Mouse (Mus musculus): ENCODE data around the gene Eri2.

Gene Eri2

DNA sequence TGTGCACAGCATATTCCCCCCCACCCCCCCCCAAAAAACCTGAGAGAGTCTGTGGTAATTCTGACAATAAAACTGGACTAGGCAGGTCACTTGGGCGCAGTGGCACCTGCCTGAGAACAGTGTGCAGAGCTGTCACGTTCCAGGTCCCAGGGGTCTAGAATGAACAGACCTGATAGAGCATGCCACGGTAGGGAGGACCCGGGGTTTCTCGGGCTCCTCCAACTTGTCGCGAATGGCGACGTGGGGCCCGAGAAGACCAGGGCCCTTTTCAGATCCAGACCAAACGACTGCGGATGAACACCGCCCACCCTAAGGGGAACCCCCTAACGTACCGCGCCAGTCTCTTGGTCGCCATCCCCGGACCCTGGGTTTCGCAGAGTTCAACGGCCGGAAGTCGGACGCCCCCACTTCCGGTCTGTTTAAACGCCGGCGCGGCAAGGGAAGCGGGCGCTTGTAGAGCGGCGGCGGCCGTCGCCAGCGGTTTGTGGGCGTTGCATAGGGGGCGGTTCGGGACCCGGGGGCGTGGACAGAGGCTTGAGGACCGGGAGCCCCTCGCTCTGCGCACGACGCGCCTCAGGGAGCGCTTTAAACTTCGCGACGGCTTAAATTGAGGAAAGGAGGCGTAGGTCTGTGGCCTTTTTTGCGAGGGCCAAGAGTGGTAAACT is at the start of gene Eri2, which contains the start of gene Rexo5:
TSS of gene Eri2 (minus strand) at position 473 of the 665 bp plus-strand sequence.
TSS of gene Rexo5 (plus strand) at position 421 of the 665 bp plus-strand sequence.
- DNase-seq (ENCODE audit: low read depth, low spot score): peak; percentile 86

DNA sequence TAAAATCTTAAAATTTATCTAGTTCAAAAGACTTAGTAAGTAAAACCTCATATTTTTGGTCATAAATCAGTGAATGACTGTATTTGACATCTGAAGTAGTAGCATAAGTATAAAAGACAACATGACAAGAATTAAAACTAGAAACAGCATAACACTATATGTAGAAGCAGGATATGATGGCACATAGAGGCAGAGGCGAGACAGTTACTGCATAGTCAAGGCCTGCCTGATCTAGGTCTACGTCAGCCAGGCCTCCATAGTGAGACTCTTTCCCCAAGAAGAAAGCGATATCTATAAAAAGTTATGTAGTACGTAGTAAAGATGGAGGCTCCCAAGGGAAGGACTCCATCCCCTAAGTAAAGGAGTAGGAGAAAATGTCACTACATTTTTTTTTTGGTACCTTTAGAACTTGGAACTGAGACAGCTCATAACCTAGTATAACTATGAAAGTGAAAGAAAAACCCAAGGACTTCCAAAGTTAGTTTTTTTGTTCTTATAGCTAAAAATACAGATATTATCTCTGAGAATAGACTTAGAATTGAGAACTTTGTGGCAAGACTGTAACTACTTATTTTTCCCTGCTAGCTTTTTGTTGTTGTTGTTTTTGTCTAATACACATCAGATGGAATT is 48.1 kb upstream of the Eri2 start:
- DNase-seq (ENCODE audit: low read depth, low spot score): no peak

DNA sequence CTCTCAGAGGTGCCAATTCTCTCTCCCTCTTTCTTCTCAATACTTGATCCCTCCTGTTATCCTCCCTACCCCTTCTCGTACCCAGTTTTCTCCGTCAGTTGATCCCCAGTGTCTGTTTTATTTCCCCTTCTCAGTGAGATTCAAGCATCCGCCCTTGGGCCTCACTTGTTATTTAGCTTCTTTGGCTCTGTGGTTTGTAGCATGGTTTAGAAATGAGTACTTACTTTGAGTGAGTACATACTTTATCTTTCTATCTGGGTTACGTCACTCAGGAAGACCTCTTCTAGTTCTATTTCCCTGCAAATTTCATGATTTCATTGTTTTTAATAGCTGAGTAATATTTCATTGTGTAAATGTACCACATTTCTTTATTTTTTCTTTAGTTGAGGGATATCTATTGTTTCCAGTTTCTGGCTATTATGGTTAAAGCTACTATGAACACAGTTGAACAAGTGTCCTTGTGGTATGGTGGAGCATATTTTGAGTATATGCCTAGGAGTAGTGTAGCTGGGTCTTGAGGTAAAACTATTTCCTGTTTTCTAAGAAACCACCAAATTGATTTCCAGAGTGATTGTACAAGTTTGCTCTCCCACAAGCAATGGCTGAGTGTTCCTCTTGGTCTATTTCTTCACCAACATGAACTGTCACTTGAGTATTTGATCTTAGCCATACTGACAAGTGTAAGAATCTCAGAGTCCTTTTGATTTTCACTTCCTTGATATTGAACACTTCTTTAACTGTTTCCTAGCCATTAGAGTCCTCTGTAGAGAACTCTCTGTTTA is 42.3 kb upstream of the Eri2 start:
- DNase-seq (ENCODE audit: low read depth, low spot score): no peak

DNA sequence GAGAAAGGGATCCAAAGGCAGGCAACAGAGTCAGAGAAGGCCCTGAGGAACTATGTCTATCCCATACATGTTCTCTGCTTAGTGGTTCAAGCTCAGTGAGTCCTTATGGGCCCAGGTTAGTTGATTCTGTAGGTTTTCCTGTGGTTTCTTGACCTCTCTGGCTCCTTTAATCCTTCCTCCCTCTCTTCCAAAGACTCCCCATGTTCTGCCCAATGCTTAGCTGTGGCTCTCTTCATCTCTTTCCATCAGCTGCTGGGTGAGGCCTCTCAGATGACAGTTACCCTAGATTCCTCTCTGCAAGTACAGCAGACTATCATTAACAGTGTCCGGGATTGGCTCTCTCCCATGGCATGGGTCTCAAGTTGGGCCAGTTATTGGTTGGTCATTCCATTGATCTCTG is 41.5 kb upstream of the Eri2 start:
- no peak for DNase-seq (ENCODE audit: low read depth, low spot score)

DNA sequence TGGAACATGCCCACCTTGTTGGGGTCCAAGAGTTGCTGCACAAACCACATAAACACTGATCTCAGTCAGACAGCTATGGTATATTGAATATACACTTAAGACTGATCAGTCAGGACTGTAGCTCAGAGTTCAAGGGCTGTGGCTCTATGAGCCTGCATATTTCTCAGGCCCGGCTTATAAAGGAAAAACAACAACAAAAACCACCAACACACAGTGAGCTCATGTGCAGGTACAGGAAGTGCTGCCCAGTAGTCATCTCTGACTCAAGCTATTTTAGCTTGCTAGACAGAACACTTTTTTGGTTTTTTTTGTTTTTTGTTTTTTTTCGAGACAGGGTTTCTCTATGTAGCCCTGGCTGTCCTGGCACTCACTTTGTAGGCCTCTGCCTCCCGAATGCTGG is 14.9 kb upstream of the Eri2 start:
- DNase-seq (ENCODE audit: low read depth, low spot score): no peak

DNA sequence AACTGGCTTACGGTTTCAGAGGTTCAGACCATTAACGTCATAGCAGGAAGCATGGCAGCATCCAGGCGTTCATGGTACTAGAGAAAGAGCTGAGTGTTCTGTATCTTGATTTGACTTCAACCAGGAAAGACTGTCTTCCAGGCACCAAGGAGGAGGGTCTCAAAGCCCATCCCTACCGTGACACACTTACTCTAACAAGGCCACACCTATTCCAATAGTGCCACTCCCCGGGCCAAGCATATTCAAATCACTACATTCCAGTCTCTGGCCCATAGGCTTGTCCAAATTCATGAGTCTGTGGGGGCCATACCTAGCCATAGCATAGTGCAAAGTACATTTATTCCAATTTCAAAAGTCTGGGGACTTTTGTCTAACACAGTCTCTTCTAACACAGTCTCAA is 13.5 kb upstream of the Eri2 start:
- DNase-seq (ENCODE audit: low read depth, low spot score): no peak

DNA sequence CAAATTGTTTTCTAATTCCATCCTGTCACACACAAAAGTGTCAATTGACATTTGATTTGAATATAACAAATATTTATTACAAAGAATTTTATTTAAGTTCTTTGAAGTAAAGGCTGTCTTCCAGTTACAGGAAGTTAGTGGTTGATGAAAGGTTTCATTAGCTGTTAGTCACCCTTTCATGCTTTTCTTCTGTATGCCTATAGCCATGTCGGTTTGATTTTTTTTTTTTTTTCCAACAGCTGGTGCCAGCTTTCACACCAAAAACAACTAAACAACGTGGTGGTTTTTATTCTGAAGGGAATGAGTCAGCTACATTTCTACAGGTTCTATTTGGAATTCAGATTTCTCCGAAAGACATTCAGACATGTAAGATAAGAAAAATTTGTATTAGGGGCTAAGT is 7.1 kb upstream of the Eri2 start:
- DNase-seq (ENCODE audit: low read depth, low spot score): no peak

DNA sequence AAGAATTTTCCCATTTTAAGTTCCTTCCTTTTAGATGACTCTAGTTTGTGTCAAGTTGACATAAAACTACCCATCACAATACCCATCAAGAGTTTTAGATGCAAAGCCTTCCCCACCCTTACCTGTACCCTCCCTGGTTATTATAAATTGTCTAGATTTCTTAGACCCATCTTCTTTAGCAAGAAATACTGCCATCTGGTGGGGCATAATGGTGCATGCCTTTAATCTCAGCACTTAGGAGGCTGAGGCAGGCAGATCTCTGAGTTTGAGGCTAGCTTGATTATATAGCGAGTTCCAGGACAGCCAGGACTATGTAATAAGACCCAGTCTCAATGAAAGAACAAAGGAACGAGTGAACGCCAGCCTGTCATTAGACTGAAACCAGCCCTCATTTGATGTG is 6.6 kb upstream of the Eri2 start:
- DNase-seq (ENCODE audit: low read depth, low spot score): no peak

DNA sequence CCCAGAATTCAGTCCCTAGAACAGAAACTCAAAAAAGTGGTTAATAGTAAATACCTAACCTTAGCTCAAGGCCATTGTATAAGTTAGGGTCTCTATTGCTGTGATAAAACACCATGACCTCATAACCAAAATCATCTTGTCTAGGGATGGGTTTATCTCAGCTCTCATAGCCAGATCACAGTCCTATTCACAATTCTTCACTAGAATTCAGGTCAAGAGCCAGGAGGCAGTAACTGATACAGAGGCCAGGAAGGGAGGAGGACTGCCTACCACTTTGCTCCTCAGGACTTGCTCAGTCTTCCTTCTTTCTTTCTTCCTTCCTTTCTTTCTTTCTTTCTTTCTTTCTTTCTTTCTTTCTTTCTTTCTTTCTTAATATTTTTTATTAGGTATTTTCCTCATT is 1.5 kb upstream of the Eri2 start:
- no peak for DNase-seq (ENCODE audit: low read depth, low spot score)

DNA sequence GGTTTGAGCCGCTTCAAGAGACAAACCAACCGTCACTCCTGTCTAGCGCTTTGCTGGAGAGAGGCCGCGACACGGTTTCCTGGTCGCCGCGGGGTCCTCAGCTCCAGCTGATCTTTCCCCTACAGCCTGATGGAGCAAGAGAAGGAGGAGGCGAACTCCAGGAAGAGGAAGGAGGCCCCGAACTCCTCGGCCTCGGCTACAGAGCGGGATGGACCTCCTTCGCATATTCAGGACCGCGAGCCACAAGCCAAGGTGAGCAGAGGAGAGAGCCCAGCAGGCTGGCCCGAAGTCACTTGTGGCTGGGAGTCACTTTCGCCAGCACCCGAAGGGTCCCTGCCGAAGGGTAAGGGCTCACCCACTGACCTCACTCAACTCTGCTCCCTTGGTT is 387 bp upstream of the Eri2 start:
- DNase-seq (ENCODE audit: low read depth, low spot score): no peak

DNA sequence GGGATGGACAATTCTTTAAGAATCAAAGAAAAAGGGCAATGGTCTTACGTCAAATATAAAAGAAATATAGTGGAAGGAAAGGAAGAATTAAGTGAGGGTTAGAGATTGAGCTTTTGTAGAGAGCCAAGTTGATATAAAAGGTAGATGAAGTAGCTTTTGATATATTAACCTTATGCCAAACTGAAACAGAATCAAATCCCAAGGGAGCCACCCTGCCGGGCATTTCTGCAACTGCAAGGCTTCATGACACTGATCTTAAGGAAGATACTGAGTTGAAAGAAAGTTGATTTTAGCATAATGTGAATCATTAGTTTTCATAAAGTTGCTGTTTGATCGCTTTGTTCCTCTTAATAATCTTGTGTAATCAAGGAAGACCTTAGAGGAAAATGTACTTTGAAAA is 4.8 kb downstream of the Eri2 start:
- DNase-seq (ENCODE audit: low read depth, low spot score): no peak

DNA sequence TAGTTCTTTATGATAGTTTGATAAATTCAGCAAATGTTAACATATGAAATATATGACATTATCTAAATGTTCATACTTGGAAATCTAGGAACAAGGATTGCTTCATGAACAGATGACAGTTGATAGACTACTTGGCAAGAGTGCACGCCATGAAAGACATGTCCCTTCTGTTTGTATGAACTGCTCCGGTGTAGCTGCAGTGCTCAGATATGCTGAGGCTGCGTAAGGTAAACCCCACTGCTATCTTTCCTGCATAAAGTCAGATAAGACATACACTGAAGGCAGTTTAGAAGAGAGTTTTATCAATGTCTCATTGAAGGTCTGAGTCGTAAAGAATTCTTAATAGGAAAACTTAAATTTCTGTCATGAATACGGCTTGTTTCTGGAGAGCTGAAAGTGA is 8.9 kb downstream of the Eri2 start:
- no peak for DNase-seq (ENCODE audit: low read depth, low spot score)

DNA sequence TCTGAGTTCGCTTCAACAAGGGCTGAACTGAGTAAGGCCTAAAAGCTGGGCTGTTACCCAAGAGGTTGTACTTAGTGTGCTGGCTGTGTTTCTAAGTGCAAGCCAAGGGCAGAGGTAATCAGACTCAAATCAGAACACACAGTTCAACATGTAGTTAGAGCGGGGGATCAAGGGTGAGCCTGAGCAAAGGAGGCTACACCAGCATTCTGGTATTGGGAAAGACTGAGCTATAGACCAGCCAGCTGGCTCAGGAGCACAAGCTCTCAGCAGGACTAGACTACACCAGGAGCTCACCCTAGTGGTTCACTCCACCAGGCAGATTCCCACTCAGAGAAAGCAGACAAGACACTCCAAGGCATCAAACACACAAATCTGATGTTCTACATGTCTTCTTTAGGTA is 10.4 kb downstream of the Eri2 start:
- DNase-seq (ENCODE audit: low read depth, low spot score): no peak

DNA sequence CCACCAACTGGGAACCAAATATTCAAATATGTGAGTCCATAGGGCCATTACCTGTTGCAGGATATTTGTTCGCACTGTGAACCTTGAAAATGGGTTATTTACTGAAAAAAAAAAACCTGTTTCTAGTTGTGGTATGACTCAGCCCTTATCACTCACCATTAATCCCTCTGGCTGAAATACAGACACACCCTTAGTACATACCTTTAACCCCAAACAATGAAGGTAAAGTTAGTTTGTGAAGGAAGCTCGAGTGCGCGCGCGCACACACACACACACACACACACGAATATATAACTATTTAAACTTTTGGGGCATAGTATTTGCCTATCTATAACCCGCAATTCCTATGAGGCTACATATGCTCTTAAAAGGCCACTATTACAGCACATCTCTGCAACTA is 24.0 kb downstream of the Eri2 start:
- no peak for DNase-seq (ENCODE audit: low read depth, low spot score)

DNA sequence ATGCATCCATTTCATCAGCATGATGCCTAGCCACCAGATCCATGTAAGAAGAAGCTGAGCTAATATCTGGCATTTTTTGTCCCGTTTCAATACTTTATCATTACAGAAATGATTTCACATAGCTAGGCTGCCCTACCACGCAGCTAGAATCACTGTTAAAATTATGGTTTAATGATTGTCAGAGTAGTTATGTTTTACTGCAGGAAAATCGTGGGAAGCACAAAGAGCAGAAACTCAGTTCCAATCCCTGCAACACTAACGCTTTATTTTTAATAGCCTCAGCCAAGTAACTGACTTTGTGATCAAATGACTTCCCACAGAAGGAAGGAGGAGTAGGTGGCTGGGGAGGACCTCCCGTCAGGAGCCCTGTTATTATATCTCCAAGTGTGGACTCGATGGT is 26.9 kb downstream of the Eri2 start:
- no peak for DNase-seq (ENCODE audit: low read depth, low spot score)

DNA sequence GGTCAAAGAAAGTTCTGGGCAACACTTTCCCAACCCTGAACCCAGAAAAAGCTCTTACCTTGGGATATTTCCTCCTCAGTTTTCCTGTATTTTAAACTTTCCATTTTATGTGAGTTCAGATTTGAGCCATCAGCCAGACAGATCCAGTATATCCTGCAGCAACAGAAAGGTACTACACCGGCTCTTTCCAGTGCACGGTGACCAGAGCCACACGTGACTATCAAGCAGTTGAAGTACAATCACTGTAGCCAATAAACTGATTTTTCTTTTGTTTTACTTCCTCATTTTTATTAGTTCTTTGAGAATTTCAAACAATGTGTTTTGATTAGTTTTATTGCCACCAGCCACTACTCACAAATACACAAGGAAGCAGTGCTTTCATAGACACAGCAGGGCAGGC is 29.5 kb downstream of the Eri2 start:
- no peak for DNase-seq (ENCODE audit: low read depth, low spot score)

DNA sequence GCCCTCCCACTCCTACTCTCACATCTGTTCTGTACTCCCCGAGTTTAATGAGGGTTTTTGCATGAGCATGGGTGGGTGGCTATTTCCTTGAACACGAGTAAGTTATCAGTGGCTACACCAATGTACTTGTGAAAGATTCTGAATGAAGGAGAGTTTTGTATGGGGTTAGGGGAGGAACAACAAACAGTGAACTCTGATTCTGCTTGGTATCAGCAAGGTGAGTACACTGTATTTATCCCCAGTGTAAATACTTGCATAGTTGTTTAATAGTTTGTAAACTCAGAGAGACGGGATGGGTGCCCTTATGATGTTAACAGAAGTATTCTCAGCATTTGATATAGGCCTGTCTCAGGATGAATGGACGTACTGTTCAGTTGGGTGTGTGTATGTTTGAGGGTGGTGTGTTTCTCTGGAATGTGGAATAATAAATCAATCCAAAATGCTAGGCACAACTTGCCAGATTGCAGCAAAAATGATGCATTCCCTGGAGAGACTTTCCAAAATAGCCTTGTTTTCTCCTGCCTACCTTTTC is 31.6 kb downstream of the Eri2 start:
- no peak for DNase-seq (ENCODE audit: low read depth, low spot score)

DNA sequence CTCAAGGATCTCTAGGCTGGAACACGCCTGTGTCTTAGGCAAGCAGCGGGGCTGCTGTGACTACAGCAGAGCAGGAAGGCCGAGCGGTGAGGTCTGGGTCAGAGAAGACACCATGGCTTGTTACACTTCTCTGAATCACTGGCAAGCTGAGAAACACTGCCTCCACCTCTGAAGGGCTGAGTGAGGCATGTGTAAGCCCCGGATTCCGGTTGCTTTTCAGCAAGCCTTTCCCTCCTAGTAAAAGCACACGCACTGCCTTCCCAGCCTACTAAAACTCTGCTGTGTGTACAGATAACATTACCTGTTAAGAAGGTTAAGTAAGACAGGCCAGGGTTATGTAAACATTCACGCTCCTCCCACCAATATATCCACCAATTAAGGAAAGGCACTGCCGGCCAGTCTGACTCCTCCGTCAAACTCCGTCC is 33.3 kb downstream of the Eri2 start, which contains the start of gene Acsm3:
TSS of gene Acsm3 (plus strand) at position 397 of the 425 bp plus-strand sequence.
- DNase-seq (ENCODE audit: low read depth, low spot score): no peak

DNA sequence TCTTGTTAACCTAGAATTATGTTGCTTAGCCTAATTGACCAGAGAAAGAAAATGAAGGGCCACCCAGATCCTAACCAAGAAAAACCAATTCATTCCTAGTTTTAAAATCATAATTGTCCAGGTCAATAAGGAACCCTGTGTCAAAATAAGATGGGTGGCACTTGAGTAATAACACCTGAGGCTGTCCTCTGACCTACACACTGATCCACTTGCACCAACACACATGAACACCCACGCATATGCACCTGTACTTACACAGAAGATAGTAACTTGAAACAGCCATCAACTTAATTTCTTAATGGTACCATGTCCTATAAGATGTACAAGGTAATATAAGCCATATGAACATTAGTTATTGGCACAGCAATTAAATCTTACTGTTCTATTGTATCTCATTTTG is 40.2 kb downstream of the Eri2 start:
- no peak for DNase-seq (ENCODE audit: low read depth, low spot score)

DNA sequence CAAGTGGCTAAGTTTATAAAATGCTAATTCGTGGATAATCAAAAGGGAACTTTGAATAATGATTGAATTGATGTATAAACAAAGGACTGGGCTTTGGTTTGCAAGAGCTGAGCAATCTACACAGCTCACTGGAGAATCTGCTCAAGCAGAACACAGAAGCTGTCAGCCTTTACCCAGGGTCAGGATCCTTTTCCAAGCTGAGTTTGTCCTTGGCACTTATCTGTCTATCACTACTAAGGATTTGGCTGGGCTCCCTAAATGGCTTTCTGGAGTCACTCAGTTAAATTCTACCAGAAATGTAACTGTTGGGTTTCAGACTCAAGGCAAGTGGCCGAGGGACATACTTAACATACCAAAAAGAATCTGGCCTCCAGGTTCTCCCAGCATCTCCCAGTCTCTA is 43.9 kb downstream of the Eri2 start:
- DNase-seq (ENCODE audit: low read depth, low spot score): no peak

DNA sequence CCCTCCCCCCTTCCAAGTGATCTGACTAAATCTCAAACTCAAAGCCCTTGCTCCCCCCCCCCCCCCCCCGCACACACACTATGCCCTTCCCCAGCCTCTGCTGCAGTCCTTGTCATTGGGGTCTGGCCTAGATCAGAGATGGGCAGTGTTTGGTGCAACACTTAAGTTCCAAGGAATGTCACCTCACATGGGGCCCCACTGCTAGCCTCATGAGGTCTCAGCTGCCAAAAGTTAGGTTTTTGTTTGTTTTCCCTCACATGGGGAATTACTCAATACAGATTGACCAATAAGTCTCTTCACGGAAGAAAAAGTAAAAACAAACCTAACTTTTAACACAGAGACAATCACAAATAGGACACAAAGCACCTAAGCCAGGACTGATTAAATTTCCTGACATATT is 45.1 kb downstream of the Eri2 start:
- DNase-seq (ENCODE audit: low read depth, low spot score): no peak

DNA sequence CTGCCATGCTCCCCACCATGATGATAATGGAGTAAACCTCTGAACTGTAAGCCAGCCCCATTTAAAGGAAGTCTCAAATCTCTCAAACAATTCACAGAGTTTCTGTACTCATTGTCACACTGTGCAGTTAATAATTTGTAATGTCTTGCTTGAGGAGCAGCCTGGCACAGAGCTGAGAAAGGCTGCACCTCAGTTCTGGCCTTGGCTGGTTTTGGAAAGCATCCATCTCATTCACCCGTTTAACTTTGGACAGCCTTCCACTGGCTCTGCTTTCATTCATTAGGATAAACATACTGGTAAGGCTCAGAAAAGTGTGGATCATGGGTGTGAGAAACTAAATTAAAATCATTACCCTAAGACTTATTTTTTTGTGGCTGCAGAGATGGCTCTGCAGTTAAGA is 48.0 kb downstream of the Eri2 start:
- DNase-seq (ENCODE audit: low read depth, low spot score): no peak

DNA sequence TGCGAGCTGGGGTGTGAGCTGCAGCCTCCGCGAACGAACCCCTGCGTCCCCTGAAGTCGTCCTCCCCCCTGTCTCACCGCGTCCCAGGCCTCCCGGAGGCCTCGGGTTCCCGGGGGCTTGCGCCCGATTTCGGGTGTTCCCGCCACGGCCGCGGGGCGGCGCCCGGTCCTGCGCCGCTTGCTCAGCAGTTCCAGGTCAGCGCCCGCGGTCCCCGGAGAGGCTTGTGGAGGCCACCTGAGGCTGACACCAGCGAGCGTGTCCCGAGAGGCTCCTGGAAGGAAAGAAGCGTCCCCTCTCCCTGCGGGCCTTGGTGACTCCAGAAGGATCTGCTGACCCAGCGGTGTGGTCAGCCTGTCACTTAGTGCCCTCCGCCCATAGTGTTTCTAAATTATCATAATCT is 49.5 kb downstream of the Eri2 start:
- peak; percentile 14 for DNase-seq (ENCODE audit: low read depth, low spot score)

Measured in embryo, embryonic 11.5 days (tissue).